Mouse (Mus musculus): ENCODE results near the gene Ppp1r21.

GRCm38 (mm10) chr17:88484951-88485350, 45.0 kb upstream of the Ppp1r21 start:
- TF ChIP-seq CTCF (IDR thresholded peaks at IDR 0.05; ENCODE audit: insufficient read depth, low read depth, low read length) (no peak), POLR2A (IDR thresholded peaks at IDR 0.05; ENCODE audit: insufficient read depth, low read depth, low read length) (no peak)
